Mouse (Mus musculus): ENCODE data around the gene Cdca5. TPM values are rescaled to one million over a fixed set of nuclear protein-coding genes. Genes with fewer than 3 reads are reported as not detected.
"Not testable (repeated sequence)": the region's sequence is repeated elsewhere in the genome, so short reads cannot be mapped to it uniquely, and the experiment has no call there.

Cdca5 gene
- polyA plus RNA-seq (2016; fragmentation: Nextera tagmentation; extraction: Ambion mirVana): 70.2 and 75.4 TPM in 2 replicates

DNA sequence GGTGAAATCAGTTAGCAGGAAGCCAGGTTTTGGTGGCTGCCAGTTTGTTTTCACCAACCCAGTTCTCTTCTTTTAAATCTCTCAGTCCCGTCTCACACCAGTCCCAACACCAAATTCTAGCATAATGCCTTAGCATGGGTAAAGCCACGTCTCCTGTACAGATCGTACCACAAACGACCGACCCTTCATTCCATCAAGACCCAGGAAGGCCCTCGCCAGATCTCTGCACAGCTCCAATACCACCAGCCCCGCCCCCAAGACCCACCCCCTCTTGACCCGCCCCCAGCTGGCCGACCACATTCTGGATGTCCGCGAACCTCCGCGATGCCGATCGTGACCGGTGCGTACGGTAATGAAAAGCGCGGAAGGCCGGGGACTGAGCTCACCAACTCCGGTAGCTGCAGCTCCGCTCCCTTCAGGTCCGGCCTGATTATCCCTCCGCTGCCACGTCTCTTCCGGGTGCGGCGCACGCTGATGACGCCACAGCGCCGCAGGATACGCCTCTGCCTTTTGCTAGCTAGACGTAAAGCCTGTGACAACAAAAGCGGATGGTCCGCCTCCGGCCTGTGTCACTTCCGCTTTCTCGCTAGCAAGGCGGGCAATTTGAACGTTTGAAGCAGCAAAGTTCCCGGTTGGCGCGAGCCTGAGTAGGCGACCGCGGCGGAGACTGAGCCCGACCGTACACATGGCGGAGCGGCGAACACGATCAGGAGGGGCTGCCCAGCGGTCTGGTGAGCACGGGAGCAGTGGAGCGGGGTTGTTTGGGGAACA lies at the start of gene Cdca5, which contains the start of gene Zfpl1:
Gene Cdca5, plus strand, starts transcription at position 506 of the 771 bp plus-strand sequence.
Gene Zfpl1, minus strand, starts transcription at position 479 of the 771 bp plus-strand sequence.
- Histone ChIP-seq H3K4me3 (peak within 1 kb of the TSS; percentile 87), H3K4me1 (peaks cover 22% of the 10 kb centered on the region), H3K27ac (replicated peaks) (peak within 1 kb of the TSS; percentile 89), H3K27me3 (ENCODE audit: low read depth, poor library complexity, severe bottlenecking) (no peaks in the 10 kb centered on the region), H3K36me3 (peaks cover 68% of the 10 kb centered on the region), H3K9me3 (replicated peaks) (no peaks in the 10 kb centered on the region)
- under 1% methylated on average over 58 of the region's 58 CpGs for WGBS
- peak; percentile 97 for DNase-seq (ENCODE audit: low spot score)

GRCm38 (mm10) chr19:6035966-6036585 lies 48.7 kb upstream of the Cdca5 start:
- no peak overlapping the region for H3K27ac ChIP-seq (replicated peaks)
- H3K36me3 ChIP-seq: no peaks in the 10 kb centered on the region
- 78% methylated on average over 9 of the region's 9 CpGs for WGBS
- no peaks in the 10 kb centered on the region for H3K4me1 ChIP-seq
- H3K4me3 ChIP-seq: no peak overlapping the region
- no peaks in the 10 kb centered on the region for H3K27me3 ChIP-seq (ENCODE audit: low read depth, poor library complexity, severe bottlenecking)
- DNase-seq (ENCODE audit: low spot score): no peak
- no peaks in the 10 kb centered on the region for H3K9me3 ChIP-seq (replicated peaks)

DNA sequence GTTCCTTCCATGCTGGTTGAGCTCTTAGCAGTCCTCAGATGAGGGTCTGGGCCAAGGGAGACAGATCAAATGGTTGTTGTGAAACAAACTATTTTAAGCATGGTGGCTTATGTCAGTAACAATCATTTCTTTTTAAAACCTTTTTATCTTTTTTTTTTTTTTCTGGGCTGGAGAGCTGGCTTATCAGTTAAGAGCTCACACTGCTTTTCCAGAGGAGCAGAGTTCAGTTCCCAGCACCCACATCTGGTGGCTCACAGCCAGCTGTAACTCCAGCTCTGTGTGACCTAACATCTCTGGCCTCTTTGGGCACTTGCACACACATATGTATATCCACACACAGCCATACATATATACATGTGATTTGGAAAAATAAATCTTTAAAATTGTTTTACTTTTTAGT lies 47.1 kb upstream of the Cdca5 start:
- Histone ChIP-seq H3K9me3 (replicated peaks) (no peaks in the 10 kb centered on the region), H3K36me3 (no peaks in the 10 kb centered on the region), H3K4me3 (no peak overlapping the region), H3K27ac (replicated peaks) (no peak overlapping the region), H3K4me1 (peaks cover 9% of the 10 kb centered on the region; the same call in 1 of the 2 replicates), H3K27me3 (ENCODE audit: low read depth, poor library complexity, severe bottlenecking) (no peaks in the 10 kb centered on the region)
- DNase-seq (ENCODE audit: low spot score): no peak

DNA sequence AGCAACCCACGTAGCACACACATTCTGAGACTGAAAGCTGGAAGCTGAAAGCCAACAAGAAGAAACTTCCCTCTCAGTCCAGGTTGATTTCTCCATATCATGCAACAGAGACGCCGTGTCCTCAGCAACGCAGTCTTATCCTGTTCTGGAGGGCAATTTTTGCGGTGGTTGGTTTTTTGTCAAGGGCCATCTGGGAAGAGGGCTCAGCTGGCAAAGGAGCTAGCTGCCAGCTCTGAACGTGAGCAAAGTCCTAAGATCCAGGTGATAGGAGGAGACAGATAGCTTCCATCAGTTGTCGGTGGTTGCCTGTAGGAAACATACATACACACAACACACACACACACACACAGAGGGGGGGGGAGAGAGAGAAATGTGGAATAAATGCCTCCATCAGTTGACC lies 46.5 kb upstream of the Cdca5 start:
- no peaks in the 10 kb centered on the region for H3K36me3 ChIP-seq
- no peak for DNase-seq (ENCODE audit: low spot score)
- H3K4me1 ChIP-seq: peaks cover 9% of the 10 kb centered on the region; the same call in 1 of the 2 replicates
- H3K27ac ChIP-seq (replicated peaks): no peak overlapping the region
- H3K4me3 ChIP-seq: no peak overlapping the region
- H3K9me3 ChIP-seq (replicated peaks): no peaks in the 10 kb centered on the region
- 87% methylated on average over 7 of the region's 7 CpGs for WGBS
- no peaks in the 10 kb centered on the region for H3K27me3 ChIP-seq (ENCODE audit: low read depth, poor library complexity, severe bottlenecking)

- Histone ChIP-seq H3K36me3 (peaks cover 5% of the 10 kb centered on the region), H3K27me3 (ENCODE audit: low read depth, poor library complexity, severe bottlenecking) (no peaks in the 10 kb centered on the region), H3K4me1 (peaks cover 11% of the 10 kb centered on the region), H3K9me3 (replicated peaks) (no peaks in the 10 kb centered on the region), H3K27ac (replicated peaks) (no peak overlapping the region), H3K4me3 (no peak overlapping the region)
- DNase-seq (ENCODE audit: low spot score): no peak
Measured at GRCm38 (mm10) chr19:6040002-6040401, 44.8 kb upstream of the Cdca5 start.

- 81% methylated on average over 9 of the region's 9 CpGs for WGBS
- Histone ChIP-seq H3K27me3 (ENCODE audit: low read depth, poor library complexity, severe bottlenecking) (no peaks in the 10 kb centered on the region), H3K27ac (replicated peaks) (peak overlapping the region; percentile 28; the same call in 1 of the 2 replicates)
Measured at GRCm38 (mm10) chr19:6042293-6042692, 42.5 kb upstream of the Cdca5 start.

DNA sequence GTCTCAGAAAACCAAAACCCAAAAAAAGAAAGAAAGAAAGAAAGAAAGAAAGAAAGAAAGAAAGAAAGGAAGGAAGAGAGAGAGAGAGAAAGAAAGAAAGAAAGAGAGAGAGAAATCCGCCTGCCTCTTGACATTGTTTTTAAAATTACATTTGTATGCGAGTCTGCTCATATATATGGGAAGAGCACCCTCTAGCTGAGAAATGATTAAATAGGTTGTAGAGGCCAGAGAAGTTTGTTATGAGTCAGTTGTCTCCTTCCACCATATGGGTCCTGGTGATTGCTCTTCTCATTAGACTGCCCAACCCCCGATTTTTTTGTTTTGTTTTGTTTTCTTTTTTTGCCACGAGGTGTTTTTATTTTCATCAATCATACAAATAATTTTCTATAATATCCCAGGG lies 40.7 kb upstream of the Cdca5 start:
- not testable (repeated sequence) for DNase-seq (ENCODE audit: low spot score); H3K27me3 ChIP-seq (ENCODE audit: low read depth, poor library complexity, severe bottlenecking); H3K27ac ChIP-seq (replicated peaks); H3K9me3 ChIP-seq (replicated peaks); H3K4me3 ChIP-seq
- Histone ChIP-seq H3K36me3 (peaks cover 19% of the 10 kb centered on the region), H3K4me1 (peaks cover 33% of the 10 kb centered on the region)
- 73% methylated on average over 4 of the region's 4 CpGs for WGBS

More at GRCm38 (mm10) chr19:6042293-6042692, 42.5 kb upstream of the Cdca5 start:
- Histone ChIP-seq H3K9me3 (replicated peaks) (no peaks in the 10 kb centered on the region), H3K4me3 (no peak overlapping the region), H3K4me1 (peaks cover 21% of the 10 kb centered on the region), H3K36me3 (peaks cover 5% of the 10 kb centered on the region)
- DNase-seq (ENCODE audit: low spot score): no peak

DNA sequence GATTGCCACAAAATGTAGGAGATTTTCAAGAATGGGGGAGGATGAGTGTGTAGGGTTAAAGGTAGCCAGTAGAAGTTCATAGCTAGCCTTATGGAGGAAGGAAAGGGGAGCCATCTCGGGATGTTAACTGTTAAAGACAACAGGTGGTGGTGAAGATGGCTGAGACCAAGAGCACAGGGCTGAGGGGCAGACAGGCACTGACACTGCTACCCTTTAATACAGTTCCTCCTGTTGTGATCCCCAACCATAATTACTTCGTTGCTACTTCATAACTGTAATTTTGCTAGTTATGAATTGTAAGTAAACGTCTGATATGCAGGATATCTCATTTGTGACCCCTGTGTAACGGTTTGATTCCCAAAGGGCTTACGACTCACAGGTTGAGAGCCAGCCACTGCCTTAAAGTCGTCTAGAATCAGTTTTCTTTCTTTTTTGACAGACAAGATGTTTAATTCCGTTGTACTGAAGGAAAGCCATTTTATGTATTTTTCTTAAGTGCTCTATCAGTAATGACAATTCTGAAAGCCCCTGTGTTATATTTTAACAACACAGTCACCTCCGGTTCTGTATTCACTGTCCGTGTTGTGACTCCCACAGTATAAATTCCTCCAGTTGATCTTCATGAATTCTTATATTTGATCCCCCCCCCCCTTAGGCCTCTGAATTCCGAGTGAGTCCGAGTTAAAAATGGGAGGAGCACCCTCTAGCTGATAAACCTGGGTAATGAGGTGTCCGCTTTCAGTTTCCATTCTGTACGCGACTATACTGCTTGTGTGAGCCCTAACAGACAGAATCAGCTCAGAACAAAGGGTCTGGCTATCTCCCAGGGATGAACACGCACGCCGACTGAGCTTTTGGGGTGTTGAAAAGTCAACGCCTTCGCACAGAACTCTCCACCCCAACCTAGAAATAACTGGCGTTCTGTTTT lies 39.2 kb upstream of the Cdca5 start:
- Histone ChIP-seq H3K27ac (replicated peaks) (peak overlapping the region; percentile 99), H3K27me3 (ENCODE audit: low read depth, poor library complexity, severe bottlenecking) (no peaks in the 10 kb centered on the region), H3K4me1 (peaks cover 33% of the 10 kb centered on the region), H3K4me3 (peak overlapping the region; percentile 97), H3K36me3 (peaks cover 34% of the 10 kb centered on the region), H3K9me3 (replicated peaks) (no peaks in the 10 kb centered on the region)
- no peak for DNase-seq (ENCODE audit: low spot score)
- 25% methylated on average over 20 of the region's 20 CpGs for WGBS

DNA sequence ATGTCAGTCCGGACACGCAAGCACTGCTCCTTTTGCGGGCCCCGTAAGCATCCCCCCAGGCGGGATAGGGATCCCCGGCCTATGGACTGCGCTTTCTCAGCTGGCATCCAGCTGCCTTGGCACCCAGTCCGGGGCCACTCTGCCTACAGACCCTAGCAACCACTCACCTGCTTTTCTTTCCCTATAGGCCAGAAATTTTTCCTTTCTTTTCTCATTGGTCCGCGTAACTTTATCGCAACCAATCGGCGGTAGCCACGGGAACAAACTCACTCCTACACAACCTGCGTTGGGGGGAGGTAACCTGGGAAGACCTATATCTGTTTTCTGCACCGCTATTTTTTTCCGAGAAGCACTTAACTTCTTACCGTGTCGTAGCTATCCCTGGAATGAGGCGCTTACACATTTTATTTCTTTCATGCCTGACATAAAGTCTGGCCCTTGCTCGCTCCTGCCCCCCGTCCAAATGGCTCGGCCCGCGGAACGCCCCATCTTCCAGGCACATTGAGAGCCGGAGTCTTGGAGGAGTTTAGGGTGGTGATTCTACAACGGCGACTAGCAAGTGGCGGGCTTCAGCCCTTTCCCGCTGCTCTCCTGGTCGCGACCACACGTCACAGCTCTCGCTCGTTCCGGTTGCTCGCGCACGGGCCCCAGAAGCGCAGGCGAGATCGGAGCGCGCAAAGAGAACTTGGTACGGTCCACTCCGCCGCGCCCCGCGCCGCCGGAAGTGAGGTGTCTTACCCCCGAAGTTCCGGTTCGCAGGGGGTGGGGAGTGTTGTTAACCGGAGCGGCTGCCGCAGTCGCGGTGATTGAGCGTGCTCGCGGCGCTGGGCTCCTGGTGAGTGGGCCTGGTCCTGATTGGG lies 38.3 kb upstream of the Cdca5 start, which contains the start of gene Syvn1:
Gene Syvn1, plus strand, starts transcription at position 283 of the 860 bp plus-strand sequence.
- peak; percentile 92 for DNase-seq (ENCODE audit: low spot score)
- Histone ChIP-seq H3K9me3 (replicated peaks) (no peaks in the 10 kb centered on the region), H3K27ac (replicated peaks) (peak within 1 kb of the TSS; percentile 99), H3K36me3 (peaks cover 43% of the 10 kb centered on the region), H3K4me1 (peaks cover 31% of the 10 kb centered on the region), H3K4me3 (peak within 1 kb of the TSS; percentile 97), H3K27me3 (ENCODE audit: low read depth, poor library complexity, severe bottlenecking) (no peaks in the 10 kb centered on the region)
- under 1% methylated on average over 65 of the region's 65 CpGs for WGBS

GRCm38 (mm10) chr19:6047154-6047898 lies 37.5 kb upstream of the Cdca5 start:
- Histone ChIP-seq H3K4me1 (peaks cover 24% of the 10 kb centered on the region), H3K27me3 (ENCODE audit: low read depth, poor library complexity, severe bottlenecking) (no peaks in the 10 kb centered on the region), H3K36me3 (peaks cover 51% of the 10 kb centered on the region), H3K4me3 (peak overlapping the region; percentile 97), H3K27ac (replicated peaks) (peak overlapping the region; percentile 99), H3K9me3 (replicated peaks) (no peaks in the 10 kb centered on the region)
- no peak for DNase-seq (ENCODE audit: low spot score)
- 3% methylated on average over 44 of the region's 44 CpGs for WGBS

- Histone ChIP-seq H3K27ac (replicated peaks) (no peak overlapping the region), H3K36me3 (peaks cover 56% of the 10 kb centered on the region), H3K4me1 (peaks cover 23% of the 10 kb centered on the region), H3K4me3 (peak overlapping the region; percentile 97), H3K9me3 (replicated peaks) (no peaks in the 10 kb centered on the region), H3K27me3 (ENCODE audit: low read depth, poor library complexity, severe bottlenecking) (no peaks in the 10 kb centered on the region)
- no peak for DNase-seq (ENCODE audit: low spot score)
- WGBS: 89% methylated on average over 8 of the region's 8 CpGs
Measured at GRCm38 (mm10) chr19:6047899-6048166, 37.0 kb upstream of the Cdca5 start.

All from midbrain, embryonic 10.5 days (tissue).